18 mouse cellular contexts compared by ENCODE assay signal in genomic region chr1:22803471-22803870, GRCm38 (mm10). TPM values are rescaled to one million over a fixed set of nuclear protein-coding genes. Genes with fewer than 3 reads are reported as not detected.
DNase-seq lines count a peak whose midpoint lies in the region; ATAC-seq and TF ChIP-seq lines count a peak whose summit lies in the region.
"Had no signal": no experiment of that assay in that cellular context is flagged by ENCODE, and none has a peak within 500 bp of the region (broad histone marks: within the 10 kb centered on the region; RNA-seq: fewer than 3 reads in every experiment).

No protein-coding gene starts in this region.

- H3K9me3 ChIP-seq in forebrain, embryonic 13.5 days (replicated peaks), result no peaks in the 10 kb centered on the region
- H3K9me3 ChIP-seq in forebrain, embryonic 10.5 days, result no peaks in the 10 kb centered on the region
- H3K9me3 ChIP-seq in neural tube, embryonic 12.5 days, result no peaks in the 10 kb centered on the region
- H3K9me3 ChIP-seq in hindbrain, postnatal 0 days (ENCODE audit: low read length), result no peaks in the 10 kb centered on the region
- H3K9me3 ChIP-seq: embryonic facial prominence, embryonic 13.5 days; heart, embryonic 10.5 days had no signal

- H3K4me3 ChIP-seq in forebrain, embryonic 13.5 days, result no peak overlapping the region
- H3K4me3 ChIP-seq in forebrain, embryonic 10.5 days, result no peak overlapping the region
- no peak overlapping the region for H3K4me3 ChIP-seq in neural tube, embryonic 12.5 days
- H3K4me3 ChIP-seq in hindbrain, postnatal 0 days (ENCODE audit: low read length), result peak overlapping the region; percentile 79
- H3K4me3 ChIP-seq: embryonic facial prominence, embryonic 13.5 days; heart, embryonic 10.5 days had no signal

- H3K9ac ChIP-seq in forebrain, embryonic 13.5 days, result no peak overlapping the region
- H3K9ac ChIP-seq in neural tube, embryonic 12.5 days, result no peak overlapping the region
- peak overlapping the region; percentile 30; the same call in 1 of the 2 replicates for H3K9ac ChIP-seq in hindbrain, postnatal 0 days (replicated peaks; ENCODE audit: low read length)
- H3K9ac ChIP-seq: embryonic facial prominence, embryonic 13.5 days; lung, embryonic 14.5 days had no signal

- H3K36me3 ChIP-seq in forebrain, embryonic 13.5 days (ENCODE audit: poor library complexity, severe bottlenecking), result no peaks in the 10 kb centered on the region
- no peaks in the 10 kb centered on the region for H3K36me3 ChIP-seq in forebrain, embryonic 10.5 days (replicated peaks)
- no peaks in the 10 kb centered on the region for H3K36me3 ChIP-seq in neural tube, embryonic 12.5 days
- no peaks in the 10 kb centered on the region for H3K36me3 ChIP-seq in hindbrain, postnatal 0 days (ENCODE audit: insufficient read depth, low read length)
- H3K36me3 ChIP-seq: embryonic facial prominence, embryonic 13.5 days; heart, embryonic 10.5 days had no signal

- no peak for ATAC-seq in forebrain, embryonic 13.5 days
- ATAC-seq in neural tube, embryonic 12.5 days (ENCODE audit: low FRiP score, low read depth), result no peak
- ATAC-seq in hindbrain, postnatal 0 days, result no peak

- peak overlapping the region; percentile 85 for H3K4me2 ChIP-seq in forebrain, embryonic 13.5 days
- peak overlapping the region; percentile 36; the same call in 1 of the 2 replicates for H3K4me2 ChIP-seq in neural tube, embryonic 12.5 days (replicated peaks)
- peak overlapping the region; percentile 74 for H3K4me2 ChIP-seq in hindbrain, postnatal 0 days (ENCODE audit: low read depth, low read length)
- H3K4me2 ChIP-seq: lung, embryonic 14.5 days had no signal

- WGBS in forebrain, embryonic 13.5 days, result 81% methylated on average over 2 of the region's 2 CpGs
- 79% methylated on average over 2 of the region's 2 CpGs for WGBS in forebrain, embryonic 10.5 days
- 71% methylated on average over 2 of the region's 2 CpGs for WGBS in neural tube, embryonic 12.5 days
- WGBS in hindbrain, postnatal 0 days, result 53% methylated on average over 2 of the region's 2 CpGs

- TF ChIP-seq CTCF in hindbrain, postnatal 0 days (IDR thresholded peaks at IDR 0.05; ENCODE audit: low read depth), result no peak

- no peaks in the 10 kb centered on the region; the same call in 1 of the 2 replicates for H3K27me3 ChIP-seq in forebrain, embryonic 13.5 days
- peaks cover 40% of the 10 kb centered on the region for H3K27me3 ChIP-seq in forebrain, embryonic 10.5 days (ENCODE audit: poor library complexity, severe bottlenecking)
- 0 out of 2 replicates have a peak, but pooled peaks cover 2% of the 10 kb centered on the region for H3K27me3 ChIP-seq in neural tube, embryonic 12.5 days (replicated peaks)
- no peaks in the 10 kb centered on the region for H3K27me3 ChIP-seq in hindbrain, postnatal 0 days (ENCODE audit: insufficient read depth, low read length)

- DNase-seq in forebrain, embryonic 10.5 days (ENCODE audit: extremely low spot score, low spot score), result no peak
- DNase-seq in neural tube, embryonic 10.5 days (ENCODE audit: extremely low spot score, low spot score), result no peak
- no peak for DNase-seq in hindbrain, postnatal 0 days (ENCODE audit: low spot score)
- DNase-seq in left cerebral cortex, postnatal 14 days (ENCODE audit: low spot score in 2 of 2), result no peak
- no peak for DNase-seq in left cerebral cortex, postnatal 25 days (ENCODE audit: low spot score in 2 of 2)
- no peak for DNase-seq in ovary, postnatal 36 days (ENCODE audit: low spot score)
- DNase-seq: adrenal gland, adult 8-10 months; gastrocnemius, postnatal 14 days; kidney, adult 11 months; kidney, postnatal 36 days; liver; lung, embryonic 14.5 days; thymus, postnatal 4 days had no signal

- H3K4me1 ChIP-seq in forebrain, embryonic 13.5 days, result peaks cover 19% of the 10 kb centered on the region
- H3K4me1 ChIP-seq in forebrain, embryonic 10.5 days, result peaks cover 13% of the 10 kb centered on the region
- H3K4me1 ChIP-seq in neural tube, embryonic 12.5 days, result peaks cover 3% of the 10 kb centered on the region; the same call in 1 of the 2 replicates
- peaks cover 3% of the 10 kb centered on the region; the same call in 1 of the 2 replicates for H3K4me1 ChIP-seq in hindbrain, postnatal 0 days (ENCODE audit: insufficient read depth, low read length)

- intact Hi-C loops in left cerebral cortex, postnatal 14 days (cut with DNase I), result loop anchor here (5.0 to 10.0 kb wide), 3 partner anchors 141 to 341 kb away; no protein-coding TSS in a partner anchor
- intact Hi-C loops in left cerebral cortex, postnatal 25 days (cut with DNase I), result loop anchor here (5.0 kb wide), 1 partner anchor 71 kb away; no protein-coding TSS in a partner anchor

- no peak overlapping the region for H3K27ac ChIP-seq in forebrain, embryonic 13.5 days
- H3K27ac ChIP-seq in forebrain, embryonic 10.5 days, result no peak overlapping the region
- H3K27ac ChIP-seq in neural tube, embryonic 12.5 days, result no peak overlapping the region
- no peak overlapping the region for H3K27ac ChIP-seq in hindbrain, postnatal 0 days
- H3K27ac ChIP-seq: embryonic facial prominence, embryonic 13.5 days; heart, embryonic 10.5 days had no signal

RNA-seq across cellular contexts. Expression of gene Rims1, which starts 2.3 kb away (rescaled TPM):
- polyA plus RNA-seq in forebrain, embryonic 13.5 days (2015; fragmentation: Nextera tagmentation; extraction: Ambion mirVana), result 4.4 and 5.2 TPM in 2 replicates
- 0.96 and 1.1 TPM in 2 replicates for polyA plus RNA-seq in forebrain, embryonic 10.5 days (2016; fragmentation: Nextera tagmentation; extraction: Ambion mirVana)
- 6.9 and 10.0 TPM in 2 replicates for polyA plus RNA-seq in neural tube, embryonic 12.5 days (2016; fragmentation: Nextera tagmentation; extraction: Ambion mirVana)
- total RNA-seq in hindbrain, postnatal 0 days (2014; rRNA removed), result 51.3 and 51.9 TPM in 2 replicates
- polyA plus RNA-seq in hindbrain, postnatal 0 days (2015; fragmentation: Nextera tagmentation; extraction: Ambion mirVana), result 21.2 and 22.2 TPM in 2 replicates
- total RNA-seq in left cerebral cortex, postnatal 14 days (2021), result 100 to 1,000 TPM; 344 to 382 TPM
- total RNA-seq in left cerebral cortex, postnatal 25 days (2021), result 100 to 1,000 TPM; 420 to 429 TPM
- total RNA-seq: megakaryocyte, adult 5-6 weeks had no signal
